Mouse (Mus musculus): ENCODE data around the gene Prc1.

Gene Prc1

DNA sequence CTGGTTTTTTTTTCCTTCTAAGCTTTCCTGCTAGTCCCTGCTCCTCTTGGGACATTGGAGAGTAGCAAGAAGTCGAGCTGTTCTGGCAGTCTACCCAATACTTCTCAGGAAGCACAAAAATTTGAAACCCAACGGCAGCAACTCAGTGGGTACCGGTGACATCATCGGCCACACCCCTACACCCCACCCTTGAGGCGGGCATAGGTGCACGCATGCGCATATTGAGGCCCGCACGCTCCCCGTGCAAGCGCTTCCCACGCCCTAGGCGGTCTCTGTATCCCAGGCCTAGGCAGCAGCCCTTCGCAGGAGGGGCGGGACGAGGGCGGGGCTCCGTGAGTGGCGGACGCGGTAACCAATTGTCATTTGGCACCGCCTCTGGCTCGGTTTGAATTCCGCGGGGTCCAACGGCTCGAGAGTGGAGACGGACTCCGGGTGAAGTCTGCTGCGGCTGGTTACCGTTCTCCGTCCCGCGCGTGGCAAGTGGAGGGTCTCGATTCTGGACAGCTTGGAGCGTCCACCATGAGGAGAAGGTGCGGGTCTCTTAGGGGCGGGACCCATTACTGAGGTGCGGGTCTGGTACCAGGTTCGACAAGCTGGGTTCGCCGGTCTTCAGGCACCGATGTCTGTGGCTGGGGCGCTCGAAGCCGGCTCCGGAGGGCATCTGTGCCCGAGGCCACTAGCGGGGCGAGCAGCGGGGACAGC is at the start of gene Prc1:
TSS of gene Prc1 (plus strand) at position 389 of the 702 bp plus-strand sequence.
- DNase-seq: peak; percentile 99

DNA sequence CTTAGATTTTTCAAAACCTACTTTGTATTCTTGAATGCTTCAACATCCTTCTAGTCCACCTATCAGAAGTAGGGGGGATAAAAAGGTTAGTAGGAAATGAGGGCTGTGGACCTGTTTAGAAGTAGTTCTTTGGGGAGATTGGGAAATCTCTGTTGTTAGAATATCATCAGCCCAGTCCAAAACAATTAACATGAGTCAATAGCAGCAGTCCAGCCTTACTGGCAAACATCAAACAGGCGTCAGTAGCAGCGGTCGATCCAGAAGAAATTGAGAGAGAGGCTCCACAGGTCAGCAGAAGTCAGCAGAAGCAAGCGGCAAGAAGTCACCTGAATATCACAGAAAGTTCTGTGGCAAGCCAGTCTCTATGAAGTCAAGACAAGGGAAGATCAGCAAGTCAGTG is 49.4 kb upstream of the Prc1 start:
- no peak for DNase-seq

DNA sequence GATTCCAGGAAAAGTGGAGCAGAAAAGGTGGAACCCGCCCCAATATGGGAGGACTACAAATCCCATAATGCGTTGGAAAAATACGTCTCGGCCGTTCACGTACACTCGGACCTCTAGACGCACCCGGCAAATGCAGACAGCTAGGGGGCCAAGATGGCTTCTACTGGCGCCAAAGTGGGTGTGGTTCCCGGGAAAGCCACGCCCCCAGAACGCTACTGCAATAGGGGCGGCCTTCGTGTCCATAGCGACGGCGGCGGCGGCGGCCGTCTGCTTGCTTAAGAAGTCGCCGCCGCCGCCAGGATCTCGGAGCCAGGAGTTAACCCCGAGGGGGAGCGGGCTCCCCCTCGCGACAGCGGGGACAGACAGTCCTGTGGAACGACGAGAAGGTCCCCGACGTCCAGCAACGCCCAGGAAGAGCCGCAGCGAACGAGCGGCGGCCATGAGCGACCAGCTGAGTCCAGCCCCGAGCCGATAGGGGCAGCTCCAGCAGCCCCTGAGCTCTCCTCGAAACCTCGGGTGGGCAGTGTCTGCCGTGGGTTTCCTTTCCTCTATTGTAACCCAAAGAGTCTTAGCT is 48.0 kb upstream of the Prc1 start, which contains the start of gene Ttll13:
TSS of gene Ttll13 (plus strand) at position 229 of the 574 bp plus-strand sequence.
- peak; percentile 95 for DNase-seq

DNA sequence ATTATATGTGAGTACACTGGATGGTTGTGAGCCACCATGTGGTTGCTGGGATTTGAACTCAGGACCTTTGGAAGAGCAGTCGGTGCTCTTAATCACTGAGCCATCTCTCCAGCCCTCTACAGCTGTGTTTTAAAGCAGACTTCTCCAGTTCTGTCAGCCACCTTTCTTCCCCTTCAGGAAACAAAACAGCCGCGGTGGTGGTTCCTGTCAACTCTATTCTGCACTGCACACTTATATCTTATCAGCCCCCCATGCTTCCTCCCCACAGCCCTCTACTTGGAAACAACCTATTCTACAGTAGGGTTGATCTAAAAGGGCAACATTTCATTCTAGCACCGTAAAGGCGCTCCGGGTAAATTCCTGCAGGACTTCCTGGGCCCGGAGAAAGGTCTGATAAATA is 47.4 kb upstream of the Prc1 start:
- no peak for DNase-seq

DNA sequence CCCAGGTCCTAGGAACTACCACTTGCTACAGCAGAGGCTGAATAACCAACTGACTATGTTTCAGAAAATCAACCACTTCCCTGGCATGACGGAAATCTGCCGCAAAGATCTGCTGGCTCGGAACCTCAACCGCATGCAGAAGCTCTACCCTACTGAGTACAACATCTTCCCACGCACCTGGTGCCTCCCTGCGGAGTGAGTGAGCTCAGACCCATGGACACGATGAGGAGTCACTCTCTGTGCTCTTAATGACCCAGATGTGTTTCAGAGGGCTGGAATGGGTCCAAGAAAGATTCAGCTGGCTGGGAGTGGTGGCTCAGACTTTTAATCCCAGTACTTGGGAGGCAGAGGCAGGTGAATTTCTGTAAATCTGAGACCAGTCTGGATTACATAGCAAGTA is 41.8 kb upstream of the Prc1 start:
- no peak for DNase-seq

DNA sequence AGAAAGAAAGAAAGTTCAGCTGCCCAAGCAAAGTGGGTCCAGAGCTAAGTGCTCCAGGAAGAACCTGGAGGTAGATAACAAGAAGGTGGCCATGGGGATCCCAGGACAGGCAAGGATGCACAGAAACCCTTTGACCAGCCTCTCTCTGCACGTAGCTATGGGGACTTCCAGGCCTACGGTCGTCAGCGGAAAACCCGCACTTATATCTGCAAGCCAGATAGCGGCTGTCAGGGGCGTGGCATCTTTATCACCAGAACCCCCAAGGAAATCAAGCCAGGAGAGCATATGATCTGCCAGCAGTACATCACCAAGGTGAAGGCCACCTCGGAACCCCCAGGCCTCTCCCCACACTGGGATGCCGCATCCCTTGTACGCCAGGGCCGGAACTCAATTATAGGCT is 41.4 kb upstream of the Prc1 start:
- DNase-seq: no peak

DNA sequence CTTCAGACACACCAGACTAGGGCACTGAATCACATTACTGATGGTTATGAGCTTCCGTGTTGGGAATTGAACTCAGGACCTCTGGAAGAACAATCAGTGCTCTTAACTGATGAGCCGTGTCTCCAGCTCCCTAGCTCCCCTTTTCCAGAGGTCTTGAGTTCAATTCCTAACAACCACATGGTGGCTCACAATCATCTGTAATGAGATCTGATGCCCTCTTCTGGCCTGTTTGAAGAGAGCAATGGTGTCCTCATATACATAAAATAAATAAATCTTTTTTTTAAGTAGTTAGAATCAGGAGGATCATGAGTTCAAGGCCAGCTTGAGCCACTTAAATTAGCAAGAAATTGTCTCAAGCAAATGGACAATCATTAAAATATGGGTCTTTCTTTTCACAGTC is 38.3 kb upstream of the Prc1 start:
- DNase-seq: no peak

DNA sequence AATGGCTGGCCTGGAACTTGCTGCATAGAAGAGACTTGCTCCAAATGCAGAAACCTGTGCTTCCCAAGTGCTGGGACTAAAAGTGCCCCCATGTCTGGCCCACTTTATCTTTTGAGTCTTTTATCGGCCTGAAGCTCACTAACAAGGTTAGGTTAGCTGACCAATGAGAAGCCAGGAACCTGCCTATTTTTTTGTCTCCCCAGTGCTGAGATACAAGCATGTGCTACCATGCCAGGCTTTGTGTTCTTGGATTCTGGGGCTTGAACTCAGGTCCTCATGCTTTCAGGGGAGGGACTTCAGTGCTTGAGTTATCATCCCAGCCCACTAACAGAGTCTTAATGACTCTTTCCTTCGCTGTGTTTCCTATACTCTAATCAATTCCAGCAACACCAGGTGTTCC is 36.5 kb upstream of the Prc1 start:
- no peak for DNase-seq

DNA sequence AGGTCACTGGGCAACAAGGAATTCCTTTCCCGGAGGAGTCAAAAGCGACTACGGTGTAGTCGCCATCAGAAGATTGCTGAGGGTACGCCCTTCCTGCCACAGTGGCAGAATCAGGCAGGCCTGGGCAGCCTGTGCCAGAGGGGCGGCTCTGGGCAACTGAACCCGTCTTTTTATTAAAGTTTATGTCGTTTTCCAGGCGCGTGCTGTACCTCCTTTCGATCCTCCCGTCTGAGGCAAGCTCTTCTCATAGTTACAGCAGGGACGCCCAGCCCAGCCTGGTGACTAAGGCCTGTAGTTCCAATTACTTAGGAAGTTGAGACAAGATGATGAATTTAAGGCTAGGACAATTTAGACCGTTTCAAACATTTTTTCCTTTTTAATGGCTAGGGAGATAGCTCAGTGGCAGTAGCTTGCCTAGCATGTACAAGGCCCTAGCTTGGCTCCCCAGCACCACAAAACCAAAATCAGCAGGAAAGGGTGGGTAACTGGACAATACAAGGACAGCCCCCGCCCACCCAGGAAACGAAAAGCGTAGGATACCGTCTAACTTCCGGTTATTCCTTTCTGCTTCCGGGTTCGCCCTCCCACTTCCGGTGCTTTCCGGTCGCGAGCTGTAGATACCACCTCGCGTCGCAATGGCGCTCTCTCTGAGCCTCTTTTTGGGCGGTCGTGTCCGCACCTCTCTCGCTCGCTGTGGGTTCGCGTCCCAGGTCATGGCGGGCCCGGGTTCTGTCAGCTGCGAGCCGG is 33.5 kb upstream of the Prc1 start, which contains the start of gene Ngrn:
TSS of gene Ngrn (plus strand) at position 591 of the 747 bp plus-strand sequence.
- DNase-seq: peak; percentile 73

DNA sequence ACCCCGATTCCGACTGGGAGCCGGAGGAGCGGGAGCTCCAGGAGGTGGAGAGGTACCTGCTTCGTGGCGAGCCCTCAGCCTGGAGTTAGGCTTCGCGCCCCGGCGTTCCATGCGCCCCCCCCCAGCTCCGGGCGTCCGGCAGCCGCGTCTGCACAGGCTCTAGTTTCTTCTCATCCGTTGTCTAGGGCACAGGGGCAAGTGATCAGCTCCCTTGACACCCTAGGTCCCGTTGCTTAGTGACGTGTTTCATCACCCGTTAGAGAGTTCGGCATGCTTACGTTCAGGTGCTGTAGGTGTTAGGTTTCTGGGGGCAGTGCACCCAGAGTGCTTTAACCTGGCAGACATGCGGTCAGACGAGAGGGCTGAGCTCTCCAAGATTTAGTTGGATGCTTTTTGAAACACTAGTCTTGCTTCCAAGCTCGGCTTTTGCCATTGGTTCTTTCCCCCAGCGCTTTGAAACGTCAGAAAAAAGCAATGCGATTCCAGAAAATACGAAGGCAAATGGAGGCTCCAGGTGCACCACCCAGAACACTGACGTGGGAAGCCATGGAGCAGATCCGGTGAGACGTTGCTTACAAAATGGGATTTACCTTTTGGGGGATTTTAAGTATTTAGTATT is 32.8 kb upstream of the Prc1 start:
- DNase-seq: no peak

DNA sequence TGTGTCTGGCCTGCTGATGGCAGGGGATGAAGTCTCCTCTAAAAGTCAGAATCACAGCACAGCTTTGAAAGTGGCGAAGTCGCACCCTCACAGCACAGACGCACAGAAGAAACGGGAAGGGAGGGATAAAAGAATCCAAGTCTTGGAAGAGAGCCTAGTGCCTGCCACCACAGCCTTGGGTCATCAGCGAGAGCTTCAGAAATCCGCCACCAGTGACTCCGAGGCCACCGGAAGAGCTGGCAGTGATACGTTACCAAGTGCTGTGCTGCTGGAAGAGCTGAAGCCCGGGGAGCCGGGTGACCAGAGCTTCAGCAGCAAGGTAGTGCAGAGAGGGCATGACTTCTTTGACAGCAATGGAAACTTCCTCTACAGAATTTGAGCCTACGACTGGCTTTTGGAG is 29.6 kb upstream of the Prc1 start:
- no peak for DNase-seq

DNA sequence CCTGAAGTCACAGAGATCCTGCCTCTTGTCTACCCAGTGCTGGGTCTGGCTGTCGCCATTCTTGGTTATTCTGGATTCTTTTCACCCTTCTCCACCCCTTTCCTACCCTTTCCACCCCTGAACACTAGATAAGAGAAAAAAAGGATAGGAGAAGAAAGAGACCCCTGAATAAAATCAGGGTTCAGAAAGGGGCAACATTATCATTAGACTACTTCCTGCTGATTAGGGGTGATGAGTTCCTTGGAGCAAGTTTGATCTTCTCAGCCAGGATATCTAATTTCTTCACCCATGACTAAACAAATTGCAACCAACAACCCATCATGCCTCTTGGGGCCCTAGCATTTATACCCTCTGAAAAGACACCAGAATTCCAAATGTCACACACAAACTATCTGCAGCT is 26.5 kb upstream of the Prc1 start:
- DNase-seq: no peak

DNA sequence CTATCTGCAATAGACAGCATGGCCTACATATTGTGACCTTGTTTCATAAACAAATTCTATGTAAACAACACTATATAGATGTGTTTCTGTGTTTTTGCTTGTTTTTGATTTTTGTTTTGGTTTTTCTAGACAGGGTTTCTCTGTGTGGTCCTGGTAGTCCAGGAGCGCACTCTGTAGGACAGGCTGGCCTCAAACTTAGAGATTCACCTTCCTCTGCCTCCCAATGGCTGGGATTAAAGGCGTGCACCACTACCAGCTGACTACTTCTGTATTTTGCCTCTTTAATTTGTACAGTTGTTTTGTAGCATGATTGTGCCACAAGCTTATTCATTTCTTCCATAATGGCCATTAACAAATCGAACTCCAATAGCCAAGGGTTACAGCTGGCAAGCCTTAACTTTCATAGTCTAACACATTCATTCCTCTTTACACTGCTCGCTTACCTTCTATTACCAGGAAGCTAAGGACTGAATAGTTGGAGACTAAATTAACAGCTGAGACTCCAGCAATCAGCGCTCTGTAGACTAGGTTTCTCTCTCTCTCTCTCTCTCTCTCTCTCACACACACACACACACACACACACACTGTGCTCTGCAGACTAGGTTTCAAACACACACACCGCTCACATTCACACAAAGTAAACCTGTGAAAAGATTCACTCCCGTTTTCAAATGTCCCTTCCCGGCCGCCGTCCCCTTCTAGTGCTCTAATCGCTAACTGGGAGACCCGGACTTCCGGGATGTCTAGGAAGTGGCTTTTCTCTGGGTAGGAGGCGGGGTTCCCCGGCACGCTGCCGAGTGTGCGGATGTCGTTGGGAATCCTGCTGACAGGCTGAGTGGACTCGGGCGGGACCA is 25.1 kb upstream of the Prc1 start, which contains the start of gene Vps33b:
TSS of gene Vps33b (plus strand) at position 753 of the 854 bp plus-strand sequence.
- DNase-seq: peak; percentile 93

DNA sequence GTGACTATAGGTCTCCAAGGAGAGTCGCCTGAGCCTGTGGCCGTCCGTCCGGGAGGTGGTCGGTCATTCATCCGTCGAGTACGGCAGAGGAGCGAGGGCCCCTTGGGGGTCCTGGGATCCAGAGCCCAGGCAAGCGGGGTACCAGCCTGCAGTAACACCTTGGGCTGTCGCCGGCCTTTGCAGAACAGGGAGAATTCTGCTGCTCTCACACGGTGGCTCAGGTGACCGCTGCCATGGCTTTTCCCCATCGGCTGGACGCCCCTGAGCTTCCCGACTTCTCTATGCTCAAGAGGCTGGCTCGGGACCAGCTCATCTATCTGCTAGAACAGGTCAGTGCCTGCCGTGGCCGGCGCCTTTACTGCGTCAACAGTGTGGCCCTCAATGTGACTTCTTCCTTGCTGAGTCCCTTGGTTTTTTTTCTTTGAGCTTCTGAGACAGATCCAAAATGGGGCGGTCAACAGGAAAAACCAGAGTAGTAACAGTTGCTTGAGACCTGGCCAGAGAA is 24.4 kb upstream of the Prc1 start:
- no peak for DNase-seq

DNA sequence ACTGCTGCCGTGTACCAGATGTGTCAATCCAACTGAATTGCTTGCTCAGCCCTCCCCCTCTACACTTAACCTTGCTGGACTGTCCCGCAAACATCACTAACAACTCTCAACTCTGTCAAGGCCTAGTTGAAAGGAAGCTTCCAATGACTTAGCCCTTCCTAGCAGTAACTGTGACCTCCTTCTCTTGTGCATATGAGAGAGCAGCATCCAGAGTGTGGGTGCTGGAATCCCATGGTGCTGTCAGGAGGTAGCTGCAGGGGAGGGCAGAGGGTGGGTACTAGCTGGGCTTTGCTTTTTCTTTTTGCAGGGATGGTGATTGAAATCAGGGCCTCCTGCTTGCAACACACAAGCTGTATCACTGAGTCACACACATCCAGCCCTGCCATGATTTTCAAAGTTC is 20.8 kb upstream of the Prc1 start:
- no peak for DNase-seq

DNA sequence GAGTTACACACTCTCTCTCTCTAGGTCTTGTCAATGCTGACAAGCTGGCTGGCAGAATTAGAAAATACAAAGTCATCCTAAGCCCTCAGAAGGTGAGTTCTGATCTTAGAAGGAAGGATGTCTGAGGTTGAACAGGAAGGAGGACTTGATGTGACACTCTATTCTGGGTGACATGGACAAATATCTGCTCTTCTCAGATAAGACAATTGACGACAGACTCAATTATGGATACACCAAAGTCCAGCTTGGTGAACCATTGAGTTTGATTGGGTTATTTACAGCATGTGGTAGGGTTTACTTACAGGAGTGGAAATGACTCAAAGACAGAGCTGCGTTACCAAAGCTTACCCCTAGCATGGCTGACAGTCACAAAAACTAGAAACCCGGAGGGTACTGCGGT is 17.9 kb upstream of the Prc1 start:
- DNase-seq: no peak

DNA sequence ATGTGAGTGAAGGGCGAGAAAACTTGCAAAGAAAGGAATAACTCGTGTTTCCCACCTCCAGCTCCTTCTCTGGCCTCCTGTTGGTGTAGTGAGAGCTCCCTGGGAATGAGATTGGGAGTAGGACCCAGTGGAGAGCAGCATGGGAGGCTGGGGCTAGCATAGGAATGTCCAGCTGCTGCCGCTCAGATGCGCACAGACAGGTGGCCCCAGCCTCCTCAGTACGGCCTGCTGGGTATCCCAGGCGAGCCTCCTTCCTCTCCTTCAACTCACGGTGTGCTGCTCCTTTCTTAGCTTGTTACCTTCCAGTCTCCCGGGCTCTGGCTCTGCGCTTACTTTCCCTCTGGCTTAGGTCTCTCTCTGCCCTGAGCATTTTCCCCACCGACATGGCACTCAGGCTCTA is 14.2 kb upstream of the Prc1 start:
- DNase-seq: no peak

DNA sequence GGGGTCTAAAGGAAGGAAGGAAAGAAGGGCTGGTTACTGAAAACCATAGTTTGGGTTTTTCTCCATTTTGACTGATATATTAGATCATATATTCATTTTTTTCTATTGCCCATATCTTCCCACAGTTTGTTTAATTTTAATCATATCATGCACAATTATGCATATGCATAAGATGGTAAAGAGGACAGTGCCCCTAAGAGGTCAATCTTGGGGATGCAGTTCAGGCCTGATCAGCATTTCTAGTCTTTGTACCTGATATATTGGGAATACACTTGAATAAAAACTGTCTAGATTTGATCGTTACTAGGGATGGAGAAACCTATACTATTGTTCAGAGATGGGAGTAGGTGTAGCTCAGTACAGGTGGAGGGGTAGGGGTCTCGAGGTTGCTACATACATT is 13.3 kb upstream of the Prc1 start:
- no peak for DNase-seq

DNA sequence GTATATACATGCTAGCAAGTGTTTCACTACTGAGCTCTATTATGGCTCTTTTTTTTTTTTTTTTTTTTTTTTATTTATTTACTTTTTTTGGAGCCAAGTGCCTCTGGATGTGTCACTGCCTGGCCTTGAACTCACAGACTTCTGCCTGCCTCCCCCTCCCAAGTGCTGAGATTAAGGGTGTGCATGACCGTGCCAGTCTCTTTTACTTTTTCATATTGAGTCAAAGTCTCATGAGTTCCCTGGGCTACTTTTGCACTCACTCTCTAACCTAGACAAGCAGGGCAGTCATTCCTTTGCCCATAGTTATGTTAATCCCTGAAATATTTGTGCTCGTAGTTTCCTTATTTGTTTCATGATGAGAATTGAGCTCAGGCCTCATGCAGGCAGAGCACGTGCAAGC is 12.6 kb upstream of the Prc1 start:
- DNase-seq: no peak

DNA sequence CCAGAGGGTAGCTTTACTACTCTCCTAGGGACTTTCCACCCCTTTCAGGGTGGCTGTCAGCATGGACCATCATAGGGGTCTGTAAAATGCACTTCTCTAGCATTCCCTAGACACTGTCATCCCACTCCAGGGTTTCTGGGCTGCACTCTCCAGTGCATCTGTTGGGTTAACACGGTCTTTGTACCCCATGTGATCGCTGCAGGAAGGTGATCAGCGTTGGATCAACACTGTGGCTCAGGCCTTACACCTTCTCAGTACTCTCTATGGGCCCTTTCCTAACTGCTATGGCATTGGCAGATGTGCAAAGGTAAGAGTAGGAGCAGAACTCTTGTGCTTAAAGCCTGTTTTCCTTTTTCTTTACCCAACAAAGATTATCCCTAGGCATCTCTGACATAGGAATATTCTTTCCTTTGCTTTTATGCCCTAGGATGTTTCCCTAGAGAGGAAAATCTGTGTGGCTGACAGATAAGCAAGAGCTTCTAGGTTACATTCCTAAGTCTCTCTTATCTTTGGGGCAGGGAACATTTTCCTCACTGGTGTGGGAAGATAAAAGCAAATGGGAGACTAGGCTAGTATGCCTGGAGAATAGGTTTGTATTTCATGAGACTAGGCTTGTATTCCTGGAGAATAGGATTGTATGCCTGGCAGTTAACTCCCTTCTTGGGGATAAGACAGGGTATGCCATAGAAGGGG is 10.9 kb upstream of the Prc1 start:
- no peak for DNase-seq

DNA sequence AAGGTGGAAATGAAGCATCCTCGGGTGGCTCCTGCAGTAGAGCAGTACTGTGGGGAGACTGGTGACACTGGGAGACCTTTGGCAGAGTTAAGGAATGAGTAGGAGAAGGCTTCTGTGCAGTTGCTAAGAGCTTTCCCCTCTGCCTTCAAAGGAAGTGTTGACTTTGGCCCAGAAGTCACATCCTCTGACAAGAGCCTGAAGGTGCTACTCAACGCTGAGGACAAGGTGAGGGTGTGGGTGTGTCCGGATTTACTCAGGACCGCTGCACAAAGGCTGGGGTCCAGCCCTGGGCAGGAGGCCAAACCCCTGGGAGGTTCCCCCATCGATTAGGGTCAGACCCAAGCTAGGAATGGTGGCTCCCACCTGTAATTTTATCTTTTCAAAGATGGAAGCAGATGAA is 9.9 kb upstream of the Prc1 start:
- DNase-seq: no peak

DNA sequence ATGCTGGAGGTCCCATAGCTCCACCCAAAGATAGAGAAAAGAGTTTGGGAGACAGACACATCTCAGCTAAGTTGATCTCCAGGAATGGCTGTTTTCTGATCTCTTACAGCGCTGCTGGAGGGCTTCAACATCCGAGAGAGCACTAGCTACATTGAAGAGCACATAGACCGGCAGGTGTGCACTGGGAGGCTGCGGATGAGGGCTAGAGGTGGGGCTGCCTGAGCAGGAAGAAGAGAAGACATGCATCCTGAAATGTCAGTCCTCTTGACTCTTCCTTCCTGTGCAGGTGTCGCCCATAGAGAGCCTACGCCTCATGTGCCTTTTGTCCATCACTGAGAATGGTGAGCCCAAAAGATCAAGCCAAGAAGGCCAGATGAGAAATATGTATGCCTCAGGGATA is 8.5 kb upstream of the Prc1 start:
- no peak for DNase-seq
